Comparison of ENCODE assay signal across 16 mouse cellular contexts in genomic region chr1:88437206-88438126, GRCm38 (mm10). TPM values are rescaled to one million over a fixed set of nuclear protein-coding genes. Genes with fewer than 3 reads are reported as not detected.
DNase-seq lines count a peak whose midpoint lies in the region; ATAC-seq and TF ChIP-seq lines count a peak whose summit lies in the region.
"Had no signal": no experiment of that assay in that cellular context is flagged by ENCODE, and none has a peak within 500 bp of the region (broad histone marks: within the 10 kb centered on the region; RNA-seq: fewer than 3 reads in every experiment).

No protein-coding gene starts in this region.

- no peak overlapping the region for H3K4me2 ChIP-seq in embryonic facial prominence, embryonic 14.5 days (ENCODE audit: low read depth, low read length)
- no peak overlapping the region for H3K4me2 ChIP-seq in lung, embryonic 14.5 days
- no peak overlapping the region for H3K4me2 ChIP-seq in stomach, embryonic 14.5 days (replicated peaks; ENCODE audit: low read depth, low read length)
- H3K4me2 ChIP-seq: heart, embryonic 13.5 days; hindbrain, embryonic 14.5 days; midbrain, embryonic 13.5 days had no signal

- H3K27me3 ChIP-seq in embryonic facial prominence, embryonic 14.5 days (replicated peaks; ENCODE audit: control insufficient read depth, insufficient read depth, low read length), result no peaks in the 10 kb centered on the region
- H3K27me3 ChIP-seq in lung, embryonic 14.5 days (ENCODE audit: insufficient read depth, low read length), result no peaks in the 10 kb centered on the region
- H3K27me3 ChIP-seq in stomach, embryonic 14.5 days (ENCODE audit: control insufficient read depth, insufficient read depth, low read length), result no peaks in the 10 kb centered on the region
- H3K27me3 ChIP-seq: heart, embryonic 13.5 days; midbrain, embryonic 13.5 days; Patski had no signal

- TF ChIP-seq CTCF in lung, embryonic 14.5 days (IDR thresholded peaks at IDR 0.05; ENCODE audit: low read depth), result no peak

- no peaks in the 10 kb centered on the region for H3K36me3 ChIP-seq in embryonic facial prominence, embryonic 14.5 days (ENCODE audit: control insufficient read depth, insufficient read depth, low read length)
- no peaks in the 10 kb centered on the region for H3K36me3 ChIP-seq in lung, embryonic 14.5 days (ENCODE audit: insufficient read depth)
- no peaks in the 10 kb centered on the region for H3K36me3 ChIP-seq in stomach, embryonic 14.5 days (ENCODE audit: control insufficient read depth, insufficient read depth, low read length)
- H3K36me3 ChIP-seq: heart, embryonic 13.5 days; midbrain, embryonic 13.5 days had no signal

- H3K27ac ChIP-seq in embryonic facial prominence, embryonic 14.5 days (replicated peaks; ENCODE audit: low read depth, low read length), result 0 out of 2 replicates have a peak overlapping the region, but pooled peaks have one; percentile 23
- peak overlapping the region; percentile 90 for H3K27ac ChIP-seq in lung, embryonic 14.5 days (ENCODE audit: low read depth)
- peak overlapping the region; percentile 82 for H3K27ac ChIP-seq in stomach, embryonic 14.5 days (ENCODE audit: low read length)
- H3K27ac ChIP-seq: heart, embryonic 13.5 days; hindbrain, embryonic 14.5 days; macrophage; midbrain, embryonic 13.5 days had no signal

- H3K9me3 ChIP-seq in embryonic facial prominence, embryonic 14.5 days (ENCODE audit: control insufficient read depth, low read length), result no peaks in the 10 kb centered on the region
- H3K9me3 ChIP-seq in lung, embryonic 14.5 days (ENCODE audit: low read depth, low read length), result no peaks in the 10 kb centered on the region
- H3K9me3 ChIP-seq in stomach, embryonic 14.5 days (ENCODE audit: control insufficient read depth, low read depth, low read length), result no peaks in the 10 kb centered on the region
- H3K9me3 ChIP-seq: heart, embryonic 13.5 days; midbrain, embryonic 13.5 days had no signal

- peak; percentile 18 for DNase-seq in 3T3-L1 (ENCODE audit: low read depth, low spot score)
- peak; percentile 76 for DNase-seq in embryonic facial prominence, embryonic 14.5 days (ENCODE audit: low spot score)
- peak; percentile 65 for DNase-seq in lung, embryonic 14.5 days
- DNase-seq in left cerebral cortex, adult 11 months (ENCODE audit: low spot score), result no peak
- DNase-seq in left cerebral cortex, postnatal 14 days (ENCODE audit: low spot score in 2 of 2), result no peak
- DNase-seq in gastrocnemius, adult 18-20 months (ENCODE audit: low spot score), result no peak
- DNase-seq: cerebellum, adult 2 months had no signal

- ATAC-seq in embryonic facial prominence, embryonic 14.5 days (ENCODE audit: low read depth), result peak; percentile 75
- peak; percentile 86 for ATAC-seq in lung, embryonic 14.5 days (ENCODE audit: insufficient read depth)
- ATAC-seq in stomach, embryonic 14.5 days (ENCODE audit: insufficient number of reproducible peaks, insufficient read depth, low FRiP score, low read depth), result peak; percentile 86
- ATAC-seq: midbrain, embryonic 13.5 days; Patski had no signal

- 59% methylated on average over 9 of the region's 9 CpGs for WGBS in embryonic facial prominence, embryonic 14.5 days
- WGBS in lung, embryonic 14.5 days, result 48% methylated on average over 9 of the region's 9 CpGs
- 57% methylated on average over 9 of the region's 9 CpGs for WGBS in stomach, embryonic 14.5 days

- 0 out of 2 replicates have a peak, but pooled peaks cover 3% of the 10 kb centered on the region for H3K4me1 ChIP-seq in embryonic facial prominence, embryonic 14.5 days (ENCODE audit: control insufficient read depth, insufficient read depth, low read length)
- H3K4me1 ChIP-seq in lung, embryonic 14.5 days (ENCODE audit: insufficient read depth), result no peaks in the 10 kb centered on the region
- H3K4me1 ChIP-seq in stomach, embryonic 14.5 days (ENCODE audit: control insufficient read depth, insufficient read depth, low read length), result no peaks in the 10 kb centered on the region
- H3K4me1 ChIP-seq: heart, embryonic 13.5 days had no signal

- intact Hi-C loops in left cerebral cortex, postnatal 14 days (cut with DNase I), result no loop called here

- H3K4me3 ChIP-seq in embryonic facial prominence, embryonic 14.5 days (ENCODE audit: low read depth, low read length), result no peak overlapping the region
- H3K4me3 ChIP-seq in lung, embryonic 14.5 days (ENCODE audit: low read depth, low read length), result no peak overlapping the region
- H3K4me3 ChIP-seq in stomach, embryonic 14.5 days (ENCODE audit: low read depth, low read length), result no peak overlapping the region
- H3K4me3 ChIP-seq: heart, embryonic 13.5 days; midbrain, embryonic 13.5 days had no signal

- H3K9ac ChIP-seq in embryonic facial prominence, embryonic 14.5 days (ENCODE audit: low read depth, low read length), result no peak overlapping the region
- H3K9ac ChIP-seq in lung, embryonic 14.5 days, result no peak overlapping the region
- no peak overlapping the region for H3K9ac ChIP-seq in stomach, embryonic 14.5 days (replicated peaks; ENCODE audit: low read depth, low read length)
- H3K9ac ChIP-seq: heart, embryonic 13.5 days; hindbrain, embryonic 14.5 days; midbrain, embryonic 13.5 days had no signal

RNA-seq across cellular contexts. Expression of gene Spp2, which starts 30.7 kb away (rescaled TPM):
- polyA plus RNA-seq in embryonic facial prominence, embryonic 14.5 days (2014; fragmentation: Nextera tagmentation; extraction: Ambion mirVana), result 0.18 TPM in 1 of 2 replicates, not detected in the other
- 0.37 TPM in 1 of 2 replicates, not detected in the other for polyA plus RNA-seq in lung, embryonic 14.5 days (2014; fragmentation: Nextera tagmentation; extraction: Ambion mirVana)
- polyA plus RNA-seq in stomach, embryonic 14.5 days (2014; fragmentation: Nextera tagmentation; extraction: Ambion mirVana), result 0.38 TPM in 1 of 2 replicates, not detected in the other
- total RNA-seq in left cerebral cortex, postnatal 14 days (2021), result not detected
- not detected for total RNA-seq in gastrocnemius, adult 18-20 months (2021)
- polyA plus RNA-seq: gonadal fat pad, adult 2 months; limb, embryonic 11.5 days; macrophage; neural tube, embryonic 11.5 days had no signal

Comparison
In these comparisons a context has a peak if more than half of its experiments do, and no peak if none do; other contexts are left out.
1. DNase-seq: peak in 3T3-L1 (single experiment), embryonic facial prominence, embryonic 14.5 days (single experiment) and lung, embryonic 14.5 days (single experiment); none in left cerebral cortex, adult 11 months (single experiment), left cerebral cortex, postnatal 14 days (0 of 2) and gastrocnemius, adult 18-20 months (single experiment).
2. H3K27ac ChIP-seq: peak in every context shown above with its lines; median percentile 90 in lung, embryonic 14.5 days; 82 in stomach, embryonic 14.5 days; 23 in embryonic facial prominence, embryonic 14.5 days.
3. Peak in every context shown above with its lines, with median percentiles within 50 percentile points of each other: ATAC-seq.